Mouse (Mus musculus): ENCODE measurements around the gene Mtmr4. TPM values are rescaled to one million over a fixed set of nuclear protein-coding genes. Genes with fewer than 3 reads are reported as not detected.
A peak's percentile ranks its signal among the peaks of the same experiment; 100 is the strongest.

Mtmr4 gene
- polyA plus RNA-seq, 1 experiment from 2014 or later = 41.7 TPM

DNA sequence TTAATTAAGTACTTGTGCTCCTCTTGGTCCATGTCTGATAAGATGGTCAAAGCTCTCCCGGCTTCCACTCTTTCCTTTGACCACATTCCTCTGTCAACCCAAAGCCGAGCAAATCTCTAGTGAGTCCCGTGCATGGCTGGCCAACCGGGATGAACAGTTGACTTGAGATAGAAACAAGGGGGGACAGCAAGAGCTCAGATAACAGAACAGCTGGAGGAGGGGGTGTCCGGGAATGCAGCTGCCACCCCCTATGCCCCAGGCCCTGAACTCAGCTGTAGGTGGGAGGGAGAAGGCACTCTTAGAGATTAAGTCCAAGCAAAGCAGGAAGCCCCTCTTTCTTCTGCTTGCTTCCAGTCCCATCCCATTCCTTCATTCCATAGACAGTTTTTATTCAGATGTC lies 21.2 kb upstream of the Mtmr4 start:
- H3K4me2 ChIP-seq (replicated peaks; ENCODE audit: low read depth, low read length) = no peak overlapping the region
- no peaks in the 10 kb centered on the region for H3K36me3 ChIP-seq (ENCODE audit: insufficient read depth, low read length)
- 0 out of 2 replicates have a peak, but pooled peaks have one; percentile 57 for ATAC-seq (ENCODE audit: low FRiP score, low TSS enrichment)
- H3K27ac ChIP-seq (ENCODE audit: low read length) = no peak overlapping the region
- no peak overlapping the region for H3K4me3 ChIP-seq (ENCODE audit: low read length)
- no peaks in the 10 kb centered on the region for H3K9me3 ChIP-seq (ENCODE audit: low read length)
- H3K9ac ChIP-seq (replicated peaks; ENCODE audit: low read length) = no peak overlapping the region
- peaks cover 39% of the 10 kb centered on the region for H3K4me1 ChIP-seq (ENCODE audit: insufficient read depth, low read length)
- 35% methylated on average over 5 of the region's 5 CpGs for WGBS
- H3K27me3 ChIP-seq (ENCODE audit: insufficient read depth, low read length) = no peaks in the 10 kb centered on the region

DNA sequence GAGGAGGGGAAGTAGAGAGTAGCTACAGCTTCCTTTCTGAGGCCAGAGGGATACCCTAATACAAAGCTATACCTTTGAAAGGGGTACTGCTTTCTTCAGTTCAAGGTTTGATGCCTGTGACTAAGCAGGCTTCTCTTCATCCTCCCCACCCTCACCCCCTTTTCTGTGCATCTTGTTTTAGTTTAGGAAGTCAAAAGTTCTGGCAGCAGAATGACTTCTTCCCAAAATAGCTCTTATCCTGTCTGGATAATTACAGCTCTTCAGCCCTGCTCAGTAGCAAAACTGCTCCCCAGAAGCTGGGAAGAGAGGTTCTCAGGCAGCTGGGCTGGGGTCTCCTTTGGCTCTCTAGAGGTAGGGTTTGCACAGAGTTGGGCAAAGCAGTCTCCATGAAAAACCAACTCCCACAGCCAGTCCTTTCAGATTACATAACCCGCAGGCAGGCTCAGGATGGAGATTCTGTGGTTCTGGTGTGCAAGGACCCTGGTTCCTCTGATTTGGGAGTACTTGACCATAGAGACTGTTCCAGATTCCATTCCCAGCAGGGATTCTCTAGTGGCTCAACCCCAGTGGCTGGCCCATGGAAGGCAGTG lies 20.5 kb upstream of the Mtmr4 start:
- H3K4me2 ChIP-seq (replicated peaks; ENCODE audit: low read depth, low read length) = no peak overlapping the region; the same call in 1 of the 2 replicates
- H3K27me3 ChIP-seq (ENCODE audit: insufficient read depth, low read length) = no peaks in the 10 kb centered on the region
- WGBS = 96% methylated on average over 1 of the region's 1 CpGs
- no peak overlapping the region for H3K9ac ChIP-seq (replicated peaks; ENCODE audit: low read length)
- no peaks in the 10 kb centered on the region for H3K36me3 ChIP-seq (ENCODE audit: insufficient read depth, low read length)
- no peak overlapping the region for H3K27ac ChIP-seq (ENCODE audit: low read length)
- H3K4me3 ChIP-seq (ENCODE audit: low read length) = no peak overlapping the region
- peaks cover 46% of the 10 kb centered on the region for H3K4me1 ChIP-seq (ENCODE audit: insufficient read depth, low read length)
- no peak for ATAC-seq (ENCODE audit: low FRiP score, low TSS enrichment)
- H3K9me3 ChIP-seq (ENCODE audit: low read length) = no peaks in the 10 kb centered on the region

DNA sequence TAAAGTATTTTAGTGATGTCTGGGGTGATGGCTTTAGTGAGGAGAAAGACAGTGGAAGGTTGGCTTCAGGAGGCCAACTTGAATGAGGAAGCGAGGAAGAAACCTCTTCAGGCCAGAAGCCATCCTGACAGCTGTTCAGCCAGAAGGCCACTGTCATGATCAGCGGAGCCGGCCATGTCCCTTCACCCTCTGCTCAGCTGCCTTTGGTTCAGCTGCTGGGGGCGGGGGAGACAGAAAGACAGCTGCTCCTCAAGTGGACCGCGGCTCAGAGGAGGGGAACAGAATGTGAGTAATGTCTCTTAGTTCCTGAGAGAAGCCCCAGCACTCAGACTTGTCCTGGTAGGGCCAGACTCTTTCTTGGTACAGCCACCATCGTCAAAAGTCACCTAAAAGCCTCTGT lies 18.2 kb upstream of the Mtmr4 start:
- Histone ChIP-seq H3K27ac (ENCODE audit: low read length) (no peak overlapping the region), H3K4me2 (replicated peaks; ENCODE audit: low read depth, low read length) (no peak overlapping the region), H3K9me3 (ENCODE audit: low read length) (no peaks in the 10 kb centered on the region), H3K27me3 (ENCODE audit: insufficient read depth, low read length) (no peaks in the 10 kb centered on the region), H3K9ac (replicated peaks; ENCODE audit: low read length) (no peak overlapping the region), H3K4me3 (ENCODE audit: low read length) (no peak overlapping the region), H3K36me3 (ENCODE audit: insufficient read depth, low read length) (no peaks in the 10 kb centered on the region), H3K4me1 (ENCODE audit: insufficient read depth, low read length) (peaks cover 59% of the 10 kb centered on the region)
- ATAC-seq (ENCODE audit: low FRiP score, low TSS enrichment) = no peak
- whole genome bisulfite sequencing = 70% methylated on average over 7 of the region's 7 CpGs

DNA sequence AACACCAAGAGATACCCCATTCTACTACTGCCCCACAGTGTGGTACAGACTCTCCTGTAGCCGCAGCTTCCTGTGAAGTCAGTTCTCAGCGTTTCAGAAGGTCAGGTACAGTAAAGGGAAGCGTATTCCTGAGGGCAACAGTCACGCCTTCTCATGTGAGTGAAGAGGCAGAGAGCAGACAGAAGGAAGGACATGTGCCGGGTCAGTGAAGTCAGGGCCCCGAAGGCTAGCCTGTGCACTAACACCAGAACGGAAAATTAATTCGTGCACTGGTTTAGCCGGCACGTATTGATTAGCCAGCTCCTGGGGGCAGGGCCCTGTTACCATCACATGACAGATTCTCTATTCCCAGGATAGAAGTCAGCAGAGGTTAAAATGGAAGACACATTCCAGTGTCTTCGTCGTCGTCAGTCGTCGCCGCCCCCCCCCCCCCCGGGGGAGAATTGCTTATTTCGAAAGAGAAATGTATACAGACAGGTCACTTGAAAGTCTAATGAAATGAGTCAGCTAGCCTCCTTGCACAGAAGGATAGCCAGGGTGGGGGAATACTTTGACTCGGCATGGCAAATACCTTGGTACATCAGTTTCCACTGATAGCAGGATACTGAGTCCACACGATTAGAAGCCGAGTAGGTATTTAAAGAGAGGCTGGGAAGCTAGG lies 17.3 kb upstream of the Mtmr4 start:
- Histone ChIP-seq H3K27me3 (ENCODE audit: insufficient read depth, low read length) (no peaks in the 10 kb centered on the region), H3K4me3 (ENCODE audit: low read length) (no peak overlapping the region), H3K4me1 (ENCODE audit: insufficient read depth, low read length) (peaks cover 68% of the 10 kb centered on the region), H3K27ac (ENCODE audit: low read length) (no peak overlapping the region), H3K4me2 (replicated peaks; ENCODE audit: low read depth, low read length) (no peak overlapping the region), H3K9me3 (ENCODE audit: low read length) (no peaks in the 10 kb centered on the region), H3K36me3 (ENCODE audit: insufficient read depth, low read length) (no peaks in the 10 kb centered on the region), H3K9ac (replicated peaks; ENCODE audit: low read length) (no peak overlapping the region)
- WGBS = 64% methylated on average over 21 of the region's 21 CpGs
- ATAC-seq (ENCODE audit: low FRiP score, low TSS enrichment) = no peak

DNA sequence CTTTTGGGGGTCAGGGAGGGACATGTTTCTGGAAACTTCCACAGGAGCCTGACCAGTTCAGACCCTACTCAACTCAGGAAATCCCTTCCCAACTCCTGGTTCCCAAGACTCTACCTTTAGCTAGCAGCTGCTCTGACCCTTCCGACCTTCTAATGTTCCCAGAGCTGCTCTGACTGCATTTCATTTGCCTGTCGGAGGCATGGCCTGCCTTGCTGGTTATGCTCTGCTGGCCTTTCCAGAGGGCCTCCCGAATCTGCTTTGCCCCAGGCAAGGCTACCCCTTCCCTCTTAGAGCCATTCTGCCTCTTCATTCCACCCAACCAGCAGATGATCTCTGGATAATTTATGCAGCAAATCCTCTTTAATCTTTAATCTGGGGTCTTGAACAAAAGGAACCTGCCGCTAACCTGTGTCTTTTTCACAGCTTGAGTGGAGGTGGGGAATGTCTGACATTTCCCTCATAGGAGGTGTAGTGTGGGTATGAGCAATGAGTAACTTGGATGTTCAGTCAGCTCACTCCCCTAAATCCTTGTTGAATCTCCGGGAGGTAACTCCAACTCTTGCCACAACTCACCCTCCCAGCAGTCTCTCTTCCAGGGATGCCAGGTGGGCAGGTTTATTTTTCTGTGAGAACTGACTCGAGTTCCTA lies 14.2 kb upstream of the Mtmr4 start:
- H3K9ac ChIP-seq (replicated peaks; ENCODE audit: low read length) = peak overlapping the region; percentile 69
- no peaks in the 10 kb centered on the region for H3K36me3 ChIP-seq (ENCODE audit: insufficient read depth, low read length)
- H3K4me1 ChIP-seq (ENCODE audit: insufficient read depth, low read length) = peaks cover 54% of the 10 kb centered on the region
- peak overlapping the region; percentile 53 for H3K4me3 ChIP-seq (ENCODE audit: low read length)
- H3K4me2 ChIP-seq (replicated peaks; ENCODE audit: low read depth, low read length) = peak overlapping the region; percentile 91
- H3K9me3 ChIP-seq (ENCODE audit: low read length) = no peaks in the 10 kb centered on the region
- ATAC-seq (ENCODE audit: low FRiP score, low TSS enrichment) = peak; percentile 81
- WGBS = 15% methylated on average over 6 of the region's 6 CpGs
- no peaks in the 10 kb centered on the region for H3K27me3 ChIP-seq (ENCODE audit: insufficient read depth, low read length)
- peak overlapping the region; percentile 85 for H3K27ac ChIP-seq (ENCODE audit: low read length)

DNA sequence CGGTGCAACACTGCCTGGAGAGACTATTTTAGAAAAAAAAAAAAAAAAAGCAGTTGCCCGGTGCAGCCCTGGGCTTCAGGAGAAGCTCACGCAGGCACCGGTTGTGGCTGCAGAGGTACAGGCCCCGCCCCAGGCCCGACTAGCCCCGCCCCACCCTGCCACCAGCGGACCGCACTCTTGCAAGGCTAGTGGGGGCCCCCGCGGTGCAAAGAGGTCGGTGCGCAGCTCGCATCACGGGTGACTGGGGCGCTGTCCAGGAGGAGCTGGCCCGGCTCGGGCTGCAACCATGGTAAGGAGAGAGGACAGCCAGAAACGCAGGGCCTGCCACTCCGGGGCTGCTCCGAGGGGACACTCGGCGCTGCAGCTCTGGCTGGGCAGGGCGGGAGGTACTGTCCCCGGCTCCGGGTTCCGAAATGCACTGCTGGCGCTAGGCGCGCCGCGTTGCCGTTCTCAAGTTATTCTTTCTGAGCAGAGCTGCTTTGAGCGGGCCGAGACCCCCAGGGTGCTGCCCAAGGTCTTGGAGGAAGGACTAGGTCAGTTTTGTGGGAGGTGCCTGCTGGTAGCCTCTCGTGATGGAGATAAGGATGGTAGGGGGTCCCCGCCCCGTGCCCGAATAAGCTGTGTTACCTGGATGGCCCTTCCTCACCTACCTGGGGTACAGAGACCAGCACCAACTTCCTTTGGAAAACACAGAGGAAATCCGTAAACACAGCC lies 13.6 kb upstream of the Mtmr4 start:
- peak; percentile 78 for ATAC-seq (ENCODE audit: low FRiP score, low TSS enrichment)
- Histone ChIP-seq H3K4me3 (ENCODE audit: low read length) (peak overlapping the region; percentile 53), H3K27me3 (ENCODE audit: insufficient read depth, low read length) (no peaks in the 10 kb centered on the region), H3K36me3 (ENCODE audit: insufficient read depth, low read length) (no peaks in the 10 kb centered on the region), H3K4me2 (replicated peaks; ENCODE audit: low read depth, low read length) (peak overlapping the region; percentile 91), H3K9me3 (ENCODE audit: low read length) (no peaks in the 10 kb centered on the region), H3K4me1 (ENCODE audit: insufficient read depth, low read length) (peaks cover 54% of the 10 kb centered on the region), H3K9ac (replicated peaks; ENCODE audit: low read length) (peak overlapping the region; percentile 69), H3K27ac (ENCODE audit: low read length) (peak overlapping the region; percentile 85)
- WGBS = under 1% methylated on average over 40 of the region's 40 CpGs

DNA sequence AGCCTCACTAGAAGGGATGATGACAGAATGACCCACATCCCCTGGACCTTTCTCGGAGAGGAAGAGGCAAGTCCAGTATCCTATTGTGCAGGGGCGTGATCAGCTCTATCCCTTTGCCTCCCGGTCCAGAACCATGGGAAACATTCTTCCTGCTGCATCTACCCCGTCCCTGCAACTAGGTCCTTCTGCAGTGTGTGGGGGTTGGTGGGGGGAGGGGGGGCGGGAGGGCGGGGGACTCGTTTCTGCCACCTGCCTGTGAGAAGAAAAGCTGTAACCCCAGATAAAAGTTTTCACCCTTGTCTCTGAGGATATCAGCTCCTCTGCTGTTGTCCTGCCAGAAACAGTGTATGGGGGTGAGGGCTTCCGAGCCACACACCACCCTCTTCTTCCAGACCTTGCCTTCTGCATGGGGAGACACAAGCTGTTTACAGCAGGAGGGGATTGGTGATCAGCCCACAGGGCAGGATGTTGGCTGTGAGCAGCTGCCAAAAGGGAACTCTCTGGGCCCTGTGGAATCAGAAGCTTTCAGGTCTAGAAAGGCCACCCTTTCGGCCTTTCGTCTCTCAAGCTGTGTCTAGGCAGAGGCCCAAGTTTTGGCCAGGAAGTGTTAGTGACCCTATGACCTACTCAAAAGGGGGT lies 12.9 kb upstream of the Mtmr4 start:
- peak overlapping the region; percentile 69 for H3K9ac ChIP-seq (replicated peaks; ENCODE audit: low read length)
- H3K27ac ChIP-seq (ENCODE audit: low read length) = peak overlapping the region; percentile 85
- H3K36me3 ChIP-seq (ENCODE audit: insufficient read depth, low read length) = no peaks in the 10 kb centered on the region
- H3K4me1 ChIP-seq (ENCODE audit: insufficient read depth, low read length) = peaks cover 48% of the 10 kb centered on the region
- peak overlapping the region; percentile 91 for H3K4me2 ChIP-seq (replicated peaks; ENCODE audit: low read depth, low read length)
- peak overlapping the region; percentile 53 for H3K4me3 ChIP-seq (ENCODE audit: low read length)
- WGBS = 14% methylated on average over 10 of the region's 10 CpGs
- no peak for ATAC-seq (ENCODE audit: low FRiP score, low TSS enrichment)
- no peaks in the 10 kb centered on the region for H3K9me3 ChIP-seq (ENCODE audit: low read length)
- no peaks in the 10 kb centered on the region for H3K27me3 ChIP-seq (ENCODE audit: insufficient read depth, low read length)

DNA sequence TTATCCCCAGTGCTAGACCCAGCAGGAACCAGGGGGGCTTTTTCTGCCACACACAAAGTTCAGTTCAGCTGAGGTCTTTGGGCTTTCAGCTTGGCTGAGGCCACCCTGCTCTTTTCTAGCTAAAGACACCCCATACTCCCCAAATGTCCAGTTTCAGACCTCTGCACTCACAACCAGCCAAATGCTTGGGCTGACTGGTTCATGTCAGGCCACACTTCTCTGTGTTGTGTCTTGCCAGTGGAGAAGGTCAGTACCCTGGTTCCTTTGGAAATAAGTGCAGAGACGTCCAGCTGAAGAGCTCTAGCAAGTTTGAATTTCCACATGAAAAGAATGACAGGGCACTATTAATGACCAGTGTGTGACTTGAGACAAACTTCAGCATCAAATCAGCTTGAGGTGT lies 12.2 kb upstream of the Mtmr4 start:
- WGBS = 44% methylated on average over 1 of the region's 1 CpGs
- Histone ChIP-seq H3K4me3 (ENCODE audit: low read length) (peak overlapping the region; percentile 53; the same call in 1 of the 2 replicates), H3K27me3 (ENCODE audit: insufficient read depth, low read length) (no peaks in the 10 kb centered on the region), H3K4me1 (ENCODE audit: insufficient read depth, low read length) (peaks cover 46% of the 10 kb centered on the region), H3K4me2 (replicated peaks; ENCODE audit: low read depth, low read length) (peak overlapping the region; percentile 91), H3K27ac (ENCODE audit: low read length) (peak overlapping the region; percentile 85; the same call in 1 of the 2 replicates), H3K36me3 (ENCODE audit: insufficient read depth, low read length) (no peaks in the 10 kb centered on the region), H3K9me3 (ENCODE audit: low read length) (no peaks in the 10 kb centered on the region), H3K9ac (replicated peaks; ENCODE audit: low read length) (peak overlapping the region; percentile 53; the same call in 1 of the 2 replicates)
- ATAC-seq (ENCODE audit: low FRiP score, low TSS enrichment) = no peak

DNA sequence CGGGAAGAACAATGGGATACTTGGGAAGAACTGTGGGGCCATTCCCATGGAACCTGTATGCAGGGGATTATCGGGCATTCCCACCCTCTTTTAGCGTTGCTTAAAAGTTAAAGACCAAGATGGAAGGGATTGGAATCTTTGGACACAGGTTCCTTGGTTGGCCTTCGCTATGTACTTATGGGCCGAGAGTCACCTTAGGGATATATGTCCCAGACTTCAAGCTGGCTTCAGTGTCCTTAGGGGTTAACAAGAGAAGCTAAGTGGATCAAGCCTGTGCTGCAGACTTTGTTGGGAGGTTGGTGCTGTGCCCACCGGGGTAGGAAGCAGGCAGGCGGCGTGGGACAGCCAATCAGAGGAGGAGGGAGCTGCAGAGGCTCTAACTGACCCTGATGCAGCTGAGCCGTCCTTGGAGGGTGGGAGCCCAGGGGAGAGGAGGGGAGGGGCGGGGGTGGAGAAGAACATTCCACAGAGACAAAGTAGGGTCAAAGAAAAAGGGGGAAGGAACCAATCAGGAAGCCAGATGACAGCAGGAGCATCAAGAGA lies 11.3 kb upstream of the Mtmr4 start:
- Histone ChIP-seq H3K27me3 (ENCODE audit: insufficient read depth, low read length) (no peaks in the 10 kb centered on the region), H3K9ac (replicated peaks; ENCODE audit: low read length) (no peak overlapping the region), H3K36me3 (ENCODE audit: insufficient read depth, low read length) (no peaks in the 10 kb centered on the region), H3K9me3 (ENCODE audit: low read length) (no peaks in the 10 kb centered on the region), H3K4me3 (ENCODE audit: low read length) (no peak overlapping the region), H3K27ac (ENCODE audit: low read length) (no peak overlapping the region), H3K4me1 (ENCODE audit: insufficient read depth, low read length) (peaks cover 47% of the 10 kb centered on the region), H3K4me2 (replicated peaks; ENCODE audit: low read depth, low read length) (no peak overlapping the region)
- no peak for ATAC-seq (ENCODE audit: low FRiP score, low TSS enrichment)
- WGBS = 58% methylated on average over 10 of the region's 10 CpGs

All from kidney, embryonic 16.5 days (tissue).